Mouse (Mus musculus) testis, postnatal 14 days (tissue): ENCODE measurements around the gene Gnai2.
"Not testable (repeated sequence)": the region's sequence is repeated elsewhere in the genome, so short reads cannot be mapped to it uniquely, and the experiment has no call there.

Source experiments
- DNase-seq: peaks from one replicate; pipeline ENCODE4 v3.0.0; 2021; ENCODE audit warnings: low spot score

The Gnai2 gene

GRCm38 (mm10) chr9:107567702-107568319, 67.4 kb downstream of the Gnai2 start, which contains the start of gene Hyal2:
Gene Hyal2 (plus strand): TSS chr9:107567945.
- DNase-seq = no peak

GRCm38 (mm10) chr9:107566855-107567254, 68.3 kb downstream of the Gnai2 start:
- no peak for DNase-seq

GRCm38 (mm10) chr9:107566041-107566709, 69.0 kb downstream of the Gnai2 start:
- DNase-seq = no peak

- DNase-seq = not testable (repeated sequence)
Measured at GRCm38 (mm10) chr9:107565556-107565955, 69.6 kb downstream of the Gnai2 start.
